Mouse (Mus musculus) kidney, postnatal 0 days (tissue): ENCODE data around the gene Eme2. TPM values are rescaled to one million over a fixed set of nuclear protein-coding genes. Genes with fewer than 3 reads are reported as not detected.

Source experiments
- ATAC-seq: fragments of 200-750 bp; cut with Nextera tagmentation; replicated peaks from 2 replicates; pipeline ENCODE4 v1.8.0; 2017; ENCODE audit warnings: low read depth, moderate number of reproducible peaks, moderate TSS enrichment, moderate library complexity; ENCODE audit not compliant: low FRiP score
- DNase-seq: peaks from one replicate; pipeline ENCODE4 v3.0.0-alpha.2; 2016; ENCODE audit warnings: low spot score
- H3K27ac ChIP-seq: fragments of 300-500 bp; sonication (generic); 2 replicates; pipeline ENCODE4 v1.5.1; 2014; ENCODE audit warnings: mild to moderate bottlenecking
- H3K27me3 ChIP-seq: fragments of 300-500 bp; sonication (generic); 2 replicates; pipeline ENCODE4 v1.6.1; 2014; ENCODE audit warnings: low read length, mixed read lengths; ENCODE audit not compliant: insufficient read depth
- H3K36me3 ChIP-seq: fragments of 300-500 bp; sonication (generic); 2 replicates; pipeline ENCODE4 v1.6.1; 2014; ENCODE audit warnings: low read length, mixed read lengths; ENCODE audit not compliant: insufficient read depth
- H3K4me1 ChIP-seq: fragments of 300-500 bp; sonication (generic); replicated peaks from 2 replicates; pipeline ENCODE4 v1.6.1; 2014; ENCODE audit warnings: antibody characterized with exemption, low read length, mixed read lengths; ENCODE audit not compliant: insufficient read depth
- H3K4me2 ChIP-seq: fragments of 300-500 bp; sonication (generic); 2 replicates; pipeline ENCODE4 v1.6.1; 2014; ENCODE audit warnings: mild to moderate bottlenecking, low read length, moderate library complexity, mixed read lengths
- H3K4me3 ChIP-seq: fragments of 300-500 bp; sonication (generic); replicated peaks from 2 replicates; pipeline ENCODE4 v1.5.1; 2014; ENCODE audit warnings: low read depth, low read length
- H3K9ac ChIP-seq: fragments of 300-500 bp; sonication (generic); 2 replicates; pipeline ENCODE4 v1.6.1; 2014; ENCODE audit warnings: low read depth, low read length
- H3K9me3 ChIP-seq: fragments of 300-500 bp; sonication (generic); replicated peaks from 2 replicates; pipeline ENCODE4 v1.6.1; 2016; ENCODE audit warnings: low read length, inconsistent platforms, mixed read lengths
- CTCF ChIP-seq: IDR thresholded peaks from 2 replicates; pipeline ENCODE4 v1.5.1; 2016; ENCODE audit warnings: antibody characterized with exemption, low read depth, mild to moderate bottlenecking, moderate library complexity
- WGBS: fragments of 180-500 bp; shearing (Covaris S2); extraction: QIAGEN DNeasy Blood & Tissue Kit; methylation state at CpG from one replicate; pipeline ENCODE4 v1.1.7; 2014; 5-methylcytosine and 5-hydroxymethylcytosine counted together
- polyA plus RNA-seq: library from polyadenylated mRNA; unstranded; fragments of >200 nt; fragmentation: Nextera tagmentation; extraction: Ambion mirVana; gene quantifications from 2 replicates; pipeline ENCODE4 v1.2.1, GENCODE M21; 2015

Gene Eme2
- polyA plus RNA-seq, 1 experiment from 2014 or later = 29.6 TPM

GRCm38 (mm10) chr17:24839842-24840241, 55.0 kb downstream of the Eme2 start, which contains the start of gene Hagh:
TSS of gene Hagh (plus strand) at chr17:24840143.
- Histone ChIP-seq H3K27me3 (no peaks in the 10 kb centered on the region), H3K9ac (no peak within 1 kb of the TSS), H3K27ac (no peak within 1 kb of the TSS), H3K36me3 (no peaks in the 10 kb centered on the region), H3K4me2 (no peak within 1 kb of the TSS), H3K4me1 (no peaks in the 10 kb centered on the region), H3K9me3 (no peaks in the 10 kb centered on the region), H3K4me3 (no peak within 1 kb of the TSS)
- ATAC-seq (0 out of 2 replicates have a peak, but pooled peaks have one; percentile 36), DNase-seq (no peak)
- 63% methylated on average over 8 of the region's 8 CpGs for WGBS
- no peak for TF ChIP-seq CTCF

Other genes starting within 250 kb of the Eme2 start
- gene Slc9a3r2, start 244.8 kb downstream of the Eme2 start, polyA plus RNA-seq = 141 and 145 TPM in 2 replicates
- gene Npw, start 236.6 kb downstream of the Eme2 start, polyA plus RNA-seq = 0.32 and 0.38 TPM in 2 replicates
- 17.5 and 18.1 TPM in 2 replicates for gene Zfp598, start 225.4 kb downstream of the Eme2 start, polyA plus RNA-seq
- gene Syngr3, start 205.1 kb downstream of the Eme2 start, polyA plus RNA-seq = 1.4 and 1.7 TPM in 2 replicates
- 43.3 and 47.6 TPM in 2 replicates for gene Gfer, start 198.9 kb downstream of the Eme2 start, polyA plus RNA-seq
- gene Noxo1, start 198.9 kb downstream of the Eme2 start, polyA plus RNA-seq = 2.6 and 2.7 TPM in 2 replicates
- 50.5 and 57.3 TPM in 2 replicates for gene Tbl3, start 187.4 kb downstream of the Eme2 start, polyA plus RNA-seq
- gene Rnf151, start 177.0 kb downstream of the Eme2 start, polyA plus RNA-seq = not detected in 2 replicates
- 1,452 and 1,460 TPM in 2 replicates for gene Rps2, start 177.0 kb downstream of the Eme2 start, polyA plus RNA-seq
- gene Ndufb10, start 170.6 kb downstream of the Eme2 start, polyA plus RNA-seq = 417 and 419 TPM in 2 replicates
- 0.36 and 0.38 TPM in 2 replicates for gene Rpl3l, start 167.3 kb downstream of the Eme2 start, polyA plus RNA-seq
- 45.8 and 48.6 TPM in 2 replicates for gene Msrb1, start 158.4 kb downstream of the Eme2 start, polyA plus RNA-seq
- gene Hs3st6, start 142.1 kb downstream of the Eme2 start, polyA plus RNA-seq = 33.0 and 38.6 TPM in 2 replicates
- gene Meiob, start 90.8 kb downstream of the Eme2 start, polyA plus RNA-seq = 0.23 and 0.47 TPM in 2 replicates
- 99.7 and 101 TPM in 2 replicates for gene Hagh, start 54.9 kb downstream of the Eme2 start, polyA plus RNA-seq
- gene Fahd1, start 44.7 kb downstream of the Eme2 start, polyA plus RNA-seq = 88.0 and 90.7 TPM in 2 replicates
- 6.8 and 8.2 TPM in 2 replicates for gene Igfals, start 29.1 kb downstream of the Eme2 start, polyA plus RNA-seq
- 55.9 and 57.5 TPM in 2 replicates for gene Nubp2, start 8.7 kb downstream of the Eme2 start, polyA plus RNA-seq
- 53.4 and 55.9 TPM in 2 replicates for gene Spsb3, start 8.4 kb downstream of the Eme2 start, polyA plus RNA-seq
- 141 TPM in 2 replicates for gene Mrps34, start within 50 bp of the Eme2 start, polyA plus RNA-seq
- 87.1 and 93.1 TPM in 2 replicates for gene Nme3, start 1.4 kb upstream of the Eme2 start, polyA plus RNA-seq
- 12.7 and 13.7 TPM in 2 replicates for gene Mapk8ip3, start 41.9 kb upstream of the Eme2 start, polyA plus RNA-seq
- gene Jpt2, start 65.6 kb upstream of the Eme2 start, polyA plus RNA-seq = 95.0 and 108 TPM in 2 replicates
- gene Cramp1l, start 120.7 kb upstream of the Eme2 start, polyA plus RNA-seq = 3.4 and 4.5 TPM in 2 replicates
- gene Ift140, start 121.0 kb upstream of the Eme2 start, polyA plus RNA-seq = 10.1 and 10.9 TPM in 2 replicates
- 54.5 and 59.9 TPM in 2 replicates for gene Tmem204, start 188.5 kb upstream of the Eme2 start, polyA plus RNA-seq
- gene Telo2, start 220.9 kb upstream of the Eme2 start, polyA plus RNA-seq = 24.2 and 24.7 TPM in 2 replicates
- not detected in 2 replicates for gene Ptx4, start 225.7 kb upstream of the Eme2 start, polyA plus RNA-seq
- gene Clcn7, start 238.3 kb upstream of the Eme2 start, polyA plus RNA-seq = 14.7 and 17.2 TPM in 2 replicates